ENCODE assay signal across 14 mouse cellular contexts in genomic region chr6:16187983-16188550, GRCm38 (mm10).
DNase-seq lines count a peak whose midpoint lies in the region; ATAC-seq and TF ChIP-seq lines count a peak whose summit lies in the region.
"Had no signal": no experiment of that assay in that cellular context is flagged by ENCODE, and none has a peak within 500 bp of the region (broad histone marks: within the 10 kb centered on the region; RNA-seq: fewer than 3 reads in every experiment).

No protein-coding gene starts in this region.

- H3K4me1 ChIP-seq in kidney, postnatal 0 days (replicated peaks; ENCODE audit: insufficient read depth, low read length) = no peaks in the 10 kb centered on the region
- peaks cover 5% of the 10 kb centered on the region for H3K4me1 ChIP-seq in limb, embryonic 14.5 days (ENCODE audit: control insufficient read depth, insufficient read depth, low read length)
- H3K4me1 ChIP-seq: hindbrain, embryonic 15.5 days; liver, embryonic 15.5 days had no signal

- TF ChIP-seq POLR2A in limb, embryonic 14.5 days (IDR thresholded peaks at IDR 0.05; ENCODE audit: borderline replicate concordance, extremely low read depth, insufficient read depth, insufficient read length) = no peak

- H3K4me2 ChIP-seq in kidney, postnatal 0 days (ENCODE audit: low read length) = no peak overlapping the region
- H3K4me2 ChIP-seq in limb, embryonic 14.5 days (replicated peaks; ENCODE audit: low read depth, low read length, severe bottlenecking) = no peak overlapping the region
- H3K4me2 ChIP-seq: forebrain, embryonic 13.5 days; hindbrain, embryonic 15.5 days; liver, embryonic 15.5 days had no signal

- H3K9me3 ChIP-seq in kidney, postnatal 0 days (replicated peaks; ENCODE audit: low read length) = no peaks in the 10 kb centered on the region
- no peaks in the 10 kb centered on the region for H3K9me3 ChIP-seq in limb, embryonic 14.5 days (ENCODE audit: control insufficient read depth, low read length)
- H3K9me3 ChIP-seq: forebrain, embryonic 13.5 days; hindbrain, embryonic 15.5 days; liver, embryonic 15.5 days had no signal

- no peak overlapping the region for H3K4me3 ChIP-seq in kidney, postnatal 0 days (replicated peaks; ENCODE audit: low read depth, low read length)
- H3K4me3 ChIP-seq in limb, embryonic 14.5 days (replicated peaks; ENCODE audit: low read length) = no peak overlapping the region
- H3K4me3 ChIP-seq: forebrain, embryonic 13.5 days; hindbrain, embryonic 15.5 days; liver, embryonic 15.5 days had no signal

- H3K27ac ChIP-seq in kidney, postnatal 0 days = no peak overlapping the region
- H3K27ac ChIP-seq in limb, embryonic 14.5 days (replicated peaks; ENCODE audit: low read depth, low read length) = 0 out of 2 replicates have a peak overlapping the region, but pooled peaks have one; percentile 33
- H3K27ac ChIP-seq: forebrain, embryonic 13.5 days; hindbrain, embryonic 15.5 days; liver, embryonic 15.5 days had no signal

- no peak for TF ChIP-seq CTCF in kidney, postnatal 0 days (IDR thresholded peaks at IDR 0.05; ENCODE audit: low read depth)

- H3K27me3 ChIP-seq in kidney, postnatal 0 days (ENCODE audit: insufficient read depth, low read length) = no peaks in the 10 kb centered on the region
- no peaks in the 10 kb centered on the region for H3K27me3 ChIP-seq in limb, embryonic 14.5 days (ENCODE audit: control insufficient read depth, insufficient read depth, low read length)
- H3K27me3 ChIP-seq: forebrain, embryonic 13.5 days; hindbrain, embryonic 15.5 days; liver, embryonic 15.5 days had no signal

- WGBS in kidney, postnatal 0 days = 53% methylated on average over 4 of the region's 4 CpGs
- WGBS in limb, embryonic 14.5 days = 25% methylated on average over 4 of the region's 4 CpGs

- DNase-seq in kidney, postnatal 0 days (ENCODE audit: low spot score) = peak; percentile 15
- no peak for DNase-seq in kidney, adult 11 months
- peak; percentile 80 for DNase-seq in brain, adult 2 months (ENCODE audit: low read depth, low spot score)
- peak; percentile 1 to 56 for DNase-seq in layer of hippocampus, adult 18-20 months (ENCODE audit: low spot score in 2 of 2)
- DNase-seq in limb, embryonic 14.5 days (ENCODE audit: low spot score) = peak; percentile 64
- DNase-seq in gastrocnemius, postnatal 4 days (ENCODE audit: low spot score in 2 of 2) = no peak
- DNase-seq in retina, embryonic 14.5 days (ENCODE audit: low spot score) = no peak
- DNase-seq: heart, adult 18-20 months; kidney, postnatal 4 days; midbrain, embryonic 14.5 days had no signal

- ATAC-seq in kidney, postnatal 0 days (replicated peaks; ENCODE audit: low FRiP score, low read depth) = no peak
- ATAC-seq in limb, embryonic 14.5 days (ENCODE audit: low FRiP score, low read depth) = no peak; the same call in 1 of the 2 replicates
- ATAC-seq in activated CD4-positive, CD25-positive, alpha-beta regulatory T cell, adult 4 months = no peak
- ATAC-seq: forebrain, embryonic 13.5 days had no signal

- no peaks in the 10 kb centered on the region for H3K36me3 ChIP-seq in kidney, postnatal 0 days (ENCODE audit: insufficient read depth, low read length)
- H3K36me3 ChIP-seq in limb, embryonic 14.5 days (ENCODE audit: control insufficient read depth, insufficient read depth, low read length) = no peaks in the 10 kb centered on the region
- H3K36me3 ChIP-seq: hindbrain, embryonic 15.5 days; liver, embryonic 15.5 days had no signal

- H3K9ac ChIP-seq in kidney, postnatal 0 days (ENCODE audit: low read depth, low read length) = no peak overlapping the region
- H3K9ac ChIP-seq in limb, embryonic 14.5 days (ENCODE audit: low read depth, low read length, severe bottlenecking) = no peak overlapping the region
- H3K9ac ChIP-seq: forebrain, embryonic 13.5 days; hindbrain, embryonic 15.5 days; liver, embryonic 15.5 days had no signal

Comparison
In these comparisons a context has a peak if more than half of its experiments do, and no peak if none do; other contexts are left out.
1. DNase-seq: peak in kidney, postnatal 0 days (single experiment), brain, adult 2 months (single experiment), layer of hippocampus, adult 18-20 months (2 of 2) and limb, embryonic 14.5 days (single experiment); none in kidney, adult 11 months (single experiment), gastrocnemius, postnatal 4 days (0 of 2) and retina, embryonic 14.5 days (single experiment).